Mouse (Mus musculus) ovary, postnatal 10 days (tissue): ENCODE measurements around the gene Fam178b.
A peak's percentile ranks its signal among the peaks of the same experiment; 100 is the strongest.
"Not testable (repeated sequence)": the region's sequence is repeated elsewhere in the genome, so short reads cannot be mapped to it uniquely, and the experiment has no call there.

ENCODE experiments used
- DNase-seq: peaks from one replicate; pipeline ENCODE4 v3.0.0; 2022; ENCODE audit warnings: low spot score

Gene Fam178b

DNA sequence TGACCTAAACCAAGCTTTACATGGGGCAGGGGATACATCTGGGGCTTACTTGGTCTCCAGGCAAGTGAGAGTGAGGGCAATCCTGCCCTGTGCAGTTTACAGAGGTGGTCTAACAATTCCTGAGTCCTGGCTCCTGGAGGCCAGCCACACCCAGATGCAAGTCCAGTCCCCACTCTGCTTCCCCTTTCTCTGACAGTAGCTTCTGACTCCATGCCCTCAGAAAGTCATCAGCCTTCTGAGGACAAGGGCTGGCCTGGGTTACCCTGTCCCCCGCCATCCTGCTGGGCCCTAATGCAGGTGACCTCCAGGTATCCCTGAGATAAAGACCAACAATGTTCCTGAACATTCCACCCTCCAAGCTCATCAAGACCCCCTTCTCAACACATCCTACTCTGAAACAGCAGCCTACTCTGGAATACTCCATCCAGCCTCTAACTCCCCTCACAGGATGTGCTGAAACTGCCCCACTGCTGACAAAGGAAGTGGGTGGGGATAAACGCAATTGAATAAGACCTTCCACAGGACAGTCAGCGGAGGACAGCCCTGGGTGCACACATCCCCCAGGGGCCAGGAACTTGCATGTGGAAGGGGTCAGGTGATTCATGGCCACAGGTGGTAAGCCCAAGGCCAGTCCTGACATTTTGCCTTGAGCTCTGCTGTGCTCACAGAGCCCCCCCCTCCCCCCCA lies 52.8 kb downstream of the Fam178b start:
- DNase-seq, result no peak

DNA sequence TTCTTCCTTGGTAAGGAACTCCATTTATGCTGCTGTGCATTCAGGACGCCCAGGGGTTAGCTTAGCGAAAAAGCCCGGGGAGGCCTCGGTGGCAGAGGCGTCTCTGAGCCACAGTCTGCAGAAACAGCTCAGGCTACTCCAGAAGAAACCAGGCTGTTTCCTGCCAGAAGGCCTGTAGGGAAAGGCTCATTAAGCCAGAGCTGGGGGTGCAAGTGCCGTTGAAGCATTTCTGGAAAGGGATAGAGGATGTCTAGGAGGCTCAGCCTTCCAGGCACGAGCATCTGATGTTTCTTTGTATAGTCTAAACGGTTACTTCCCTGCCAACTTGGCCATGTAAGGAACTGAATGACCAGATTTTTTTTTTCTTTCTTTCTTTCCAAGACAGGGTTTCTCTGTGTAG lies 54.4 kb downstream of the Fam178b start:
- DNase-seq, result no peak

DNA sequence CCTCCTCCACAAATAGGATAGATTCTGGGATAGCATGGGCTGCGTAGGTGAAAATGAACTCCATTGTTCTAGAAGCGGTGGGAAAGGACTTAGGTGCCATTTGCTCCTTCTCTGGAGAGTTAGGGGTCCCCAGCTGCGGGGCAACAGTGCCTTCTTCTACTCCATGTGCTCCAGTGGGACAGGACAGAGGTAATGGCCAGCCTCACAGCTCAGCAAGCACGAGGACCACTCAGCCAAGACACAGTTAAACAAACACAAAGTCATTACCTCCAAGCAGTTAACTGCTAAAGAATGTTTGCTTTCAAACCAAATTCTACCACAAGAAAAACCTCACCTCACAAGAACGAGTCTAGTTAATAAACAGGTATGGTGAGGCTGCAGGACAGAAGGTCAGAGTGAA lies 57.5 kb downstream of the Fam178b start:
- no peak for DNase-seq

DNA sequence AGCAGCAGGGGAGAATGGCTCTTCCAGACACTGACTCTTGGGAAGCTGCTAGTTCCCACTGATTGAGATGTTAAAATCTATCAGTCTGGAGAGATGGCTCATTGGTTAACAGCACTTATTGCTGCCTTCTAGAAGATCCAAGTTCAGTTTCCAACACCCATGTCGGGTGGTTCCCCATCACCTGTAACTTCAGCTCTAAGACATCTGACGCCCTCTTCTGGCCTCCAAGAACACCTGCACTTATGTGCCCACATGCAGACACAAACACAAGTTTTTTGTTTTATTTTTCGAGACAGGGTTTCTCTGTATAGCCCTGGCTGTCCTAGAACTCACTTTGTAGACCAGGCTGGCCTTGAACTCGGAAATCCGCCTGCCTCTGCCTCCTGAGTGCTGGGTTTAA lies 67.0 kb downstream of the Fam178b start:
- not testable (repeated sequence) for DNase-seq

DNA sequence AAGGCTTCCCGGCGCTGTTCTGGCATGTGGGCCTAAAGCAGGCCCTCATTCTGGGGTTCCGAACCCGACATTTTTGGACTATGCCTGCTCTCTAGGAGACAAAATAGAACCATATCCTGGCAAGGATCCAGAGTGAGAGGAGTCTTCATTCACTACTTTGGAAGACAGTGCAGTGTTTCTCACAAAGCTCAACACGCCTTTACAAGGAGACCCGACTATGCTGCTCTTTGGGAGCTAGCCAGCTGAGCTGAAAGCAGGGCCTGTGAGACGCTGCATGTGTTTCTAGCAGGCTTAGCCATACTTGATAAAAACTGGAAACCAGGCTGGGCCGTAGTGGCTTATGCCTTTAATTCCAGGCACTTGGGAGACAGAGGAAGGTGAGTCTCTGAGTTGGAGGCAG lies 67.8 kb downstream of the Fam178b start:
- DNase-seq, result no peak

DNA sequence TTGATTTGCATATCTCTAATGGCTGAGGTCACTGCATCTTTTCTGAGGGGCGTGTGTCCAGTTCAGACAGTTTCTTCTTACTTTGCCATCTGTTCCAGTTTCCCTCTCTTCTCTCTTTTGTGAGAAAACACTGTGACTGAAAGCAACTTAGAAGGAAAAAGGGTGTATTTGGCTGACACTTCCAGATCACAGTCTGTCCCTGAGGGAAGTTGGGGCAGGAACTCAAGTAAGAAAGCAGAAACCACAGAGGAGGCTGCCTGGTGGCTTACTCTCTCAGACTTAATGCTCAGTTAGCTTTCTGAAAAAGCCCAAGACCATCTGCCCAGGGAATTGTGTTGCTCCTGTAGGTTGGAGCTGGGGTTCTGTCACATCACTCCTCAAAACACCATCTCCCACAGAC lies 68.4 kb downstream of the Fam178b start:
- DNase-seq, result no peak

DNA sequence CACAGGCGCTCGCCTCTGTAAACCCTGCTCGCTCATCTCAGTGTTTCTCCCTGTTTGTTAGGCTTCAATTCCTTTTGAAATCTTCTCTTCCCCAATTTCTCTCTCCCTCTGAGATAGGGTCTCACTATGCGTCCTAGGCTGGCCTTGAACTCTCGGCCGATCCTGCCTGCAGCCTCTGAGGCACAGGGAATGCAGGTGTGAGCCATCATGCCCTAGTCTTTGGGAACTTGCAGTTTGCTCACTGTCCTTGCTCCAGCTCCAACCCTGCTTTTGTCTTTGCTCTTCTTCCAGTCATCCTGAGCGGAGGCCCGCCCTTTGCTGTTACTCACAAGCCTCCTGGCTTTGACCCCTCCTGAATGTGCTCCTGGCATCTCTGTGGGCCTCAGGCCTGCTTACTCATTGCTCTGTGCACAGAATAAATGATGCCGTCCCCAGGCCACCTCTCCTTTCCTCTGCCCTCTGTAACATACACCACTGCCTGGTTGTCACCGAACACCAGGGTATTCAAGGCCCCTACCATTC lies 69.5 kb downstream of the Fam178b start:
- no peak for DNase-seq

DNA sequence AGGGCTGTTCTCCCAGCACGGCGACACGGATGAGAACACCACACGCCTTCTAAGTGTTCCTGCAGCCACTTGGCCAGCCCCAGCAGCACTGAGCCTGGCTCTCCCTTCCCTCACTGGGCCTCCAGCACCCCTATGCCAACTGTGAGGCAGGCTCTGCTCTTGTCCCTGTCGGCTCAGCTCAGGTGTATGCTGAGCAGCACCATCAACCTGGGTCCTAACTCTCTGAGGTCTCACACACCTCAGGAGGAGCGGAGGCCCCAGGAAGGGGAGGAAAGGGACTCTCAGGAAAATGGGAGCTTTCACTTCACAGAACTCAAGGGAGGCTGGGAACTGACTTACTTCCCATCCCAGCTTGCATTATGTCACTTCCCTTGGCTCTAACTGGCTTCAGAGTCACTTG lies 70.6 kb downstream of the Fam178b start:
- DNase-seq, result no peak

DNA sequence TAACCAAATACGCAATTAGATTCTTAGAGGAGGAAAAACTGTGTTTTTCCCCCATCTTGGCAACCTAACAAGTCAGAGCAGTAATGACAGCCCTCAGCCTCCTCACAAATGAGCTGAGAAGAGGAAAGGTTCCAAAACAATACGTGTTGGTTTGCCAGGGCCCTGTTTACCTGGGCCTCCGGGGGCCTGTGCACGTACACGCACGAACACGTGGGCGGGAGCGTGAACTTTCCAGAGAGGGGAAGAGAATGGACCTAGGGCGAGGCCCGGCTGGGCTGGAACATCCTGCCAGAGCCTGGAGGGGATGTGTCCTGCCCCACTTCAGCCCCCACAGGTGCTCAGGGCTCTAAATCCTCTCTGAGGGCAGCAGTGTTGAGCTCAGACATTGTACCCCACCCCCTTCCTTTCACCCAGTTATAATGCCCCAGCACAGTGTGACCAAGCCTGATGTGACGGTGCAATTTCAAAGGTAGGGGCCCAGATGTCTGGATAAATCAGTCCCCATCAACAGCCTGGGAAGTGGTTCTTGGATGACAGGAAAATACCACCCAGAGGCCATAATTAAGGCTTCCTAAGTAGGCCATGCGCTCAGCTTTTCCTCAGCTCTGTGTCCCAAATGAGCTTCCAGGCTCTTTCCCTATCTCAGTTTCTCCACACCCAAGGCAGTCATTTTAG lies 71.4 kb downstream of the Fam178b start:
- no peak for DNase-seq

DNA sequence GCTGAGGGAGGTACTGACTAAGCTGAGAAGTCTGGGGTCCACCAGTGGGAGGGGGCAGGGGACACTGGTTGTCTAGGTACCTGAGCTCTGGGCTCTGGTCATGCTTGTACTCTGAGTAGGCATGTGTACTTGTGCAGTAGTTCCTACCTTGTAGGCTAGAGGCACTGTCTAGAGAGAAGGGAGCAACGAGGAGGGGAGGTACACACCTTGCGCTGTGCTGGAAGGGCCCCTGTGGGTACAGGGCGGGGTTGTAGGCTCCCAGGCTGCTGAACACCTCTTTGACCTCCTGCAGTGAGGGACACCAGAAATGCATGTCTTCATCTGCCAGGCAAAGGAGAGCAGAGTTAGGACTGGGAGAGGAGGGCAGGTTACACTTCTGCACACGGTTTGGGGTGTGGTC lies 74.8 kb downstream of the Fam178b start:
- no peak for DNase-seq

DNA sequence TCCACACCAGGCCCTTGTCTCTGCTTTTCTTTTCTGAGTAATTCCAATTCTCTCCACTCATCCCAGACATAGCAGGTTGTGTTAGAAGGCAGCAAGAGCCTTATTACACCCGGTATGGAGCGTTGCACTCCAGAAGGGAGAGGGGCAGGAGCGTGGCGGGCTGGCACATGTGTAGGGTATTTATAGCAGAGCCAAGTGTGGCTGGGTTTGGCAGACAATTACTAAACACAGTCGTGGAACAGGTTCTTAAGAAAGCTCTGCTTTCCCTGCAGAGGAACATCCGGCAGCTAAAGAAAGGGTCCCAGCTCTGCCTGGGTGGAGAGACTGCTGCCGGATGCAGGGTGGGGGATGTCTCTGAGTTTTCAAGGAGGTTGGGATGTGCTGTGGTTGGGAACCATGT lies 76.0 kb downstream of the Fam178b start:
- DNase-seq, result no peak

DNA sequence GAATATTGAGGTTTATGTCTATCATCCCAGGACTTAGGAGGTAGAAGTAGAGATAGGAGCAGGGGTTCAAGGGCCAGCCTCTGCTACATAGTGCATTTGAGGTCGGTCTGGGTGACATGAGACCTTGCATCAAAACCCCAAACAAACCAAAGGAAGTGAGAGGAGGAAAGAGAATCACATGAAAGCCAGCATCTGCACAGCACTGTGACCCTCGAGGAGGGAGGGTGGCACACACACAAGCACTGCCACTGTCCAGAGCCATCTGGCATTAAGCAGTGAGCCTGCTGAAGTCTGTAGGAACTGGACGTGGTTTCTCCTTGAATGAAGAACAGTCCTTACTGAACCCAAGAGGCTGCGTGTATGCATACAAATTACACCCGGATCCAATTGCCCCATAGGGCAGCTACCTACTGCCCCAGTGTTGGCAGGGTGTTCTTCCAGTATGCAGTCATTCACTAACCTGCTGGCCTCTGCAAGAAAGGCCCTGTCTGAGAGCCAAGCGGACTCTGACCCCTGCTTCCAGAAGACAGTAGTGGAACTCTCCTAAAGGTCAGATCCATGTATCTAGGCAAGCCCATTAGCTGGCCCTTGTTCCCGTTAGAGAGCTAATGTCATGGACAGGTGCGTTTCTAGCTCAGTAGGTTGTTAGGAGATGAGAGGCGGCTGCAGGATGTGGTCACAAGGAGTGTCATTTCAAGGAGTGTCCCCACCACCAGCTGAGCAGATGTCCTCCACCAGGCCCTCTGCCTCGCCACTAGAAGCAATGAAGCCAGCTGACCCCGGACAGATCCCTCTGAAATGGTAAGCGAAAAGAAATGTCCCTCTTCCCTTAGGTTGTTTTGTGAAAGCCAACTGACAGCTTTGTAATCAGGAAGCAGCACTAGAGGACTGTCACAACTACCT lies 78.5 kb downstream of the Fam178b start:
- no peak for DNase-seq

DNA sequence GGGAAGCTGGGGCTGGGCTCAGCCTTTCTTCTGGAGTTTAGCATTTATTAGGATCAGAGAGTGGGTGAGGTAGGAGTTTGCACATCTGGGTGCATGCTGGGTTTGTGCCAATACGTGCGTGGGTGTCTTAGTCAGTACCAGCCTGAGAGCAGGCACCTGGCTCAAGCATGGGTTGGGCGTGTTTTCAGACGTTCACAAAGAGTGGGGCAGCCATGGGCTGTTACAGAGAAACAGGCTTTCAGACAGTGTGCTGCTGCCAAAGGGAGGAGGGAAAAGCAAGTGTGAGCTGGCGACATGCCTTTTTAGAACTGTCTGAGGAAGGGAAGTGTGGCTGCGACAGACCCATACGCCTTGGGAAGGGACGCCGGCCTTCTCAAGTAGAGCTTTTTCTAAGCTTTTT lies 79.6 kb downstream of the Fam178b start:
- DNase-seq, result peak; percentile 59

DNA sequence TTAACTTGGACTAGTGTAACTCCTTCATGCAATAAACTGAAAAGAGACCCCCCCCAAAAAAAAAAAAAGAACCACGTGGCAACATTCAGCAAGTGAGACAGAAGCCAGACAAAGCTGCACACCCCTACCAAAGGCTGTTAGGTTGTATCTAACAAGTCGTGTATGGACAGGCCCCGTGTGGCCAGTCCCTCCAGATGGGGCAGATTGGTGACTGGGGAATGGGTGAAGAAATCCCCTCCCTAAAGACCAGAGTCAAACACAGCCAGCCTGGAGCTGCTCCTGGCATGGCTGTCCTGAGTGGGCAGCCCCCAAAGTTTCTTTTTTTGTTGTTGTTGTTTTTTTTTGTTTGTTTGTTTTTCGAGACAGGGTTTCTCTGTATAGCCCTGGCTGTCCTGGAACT lies 80.7 kb downstream of the Fam178b start:
- DNase-seq, result no peak

DNA sequence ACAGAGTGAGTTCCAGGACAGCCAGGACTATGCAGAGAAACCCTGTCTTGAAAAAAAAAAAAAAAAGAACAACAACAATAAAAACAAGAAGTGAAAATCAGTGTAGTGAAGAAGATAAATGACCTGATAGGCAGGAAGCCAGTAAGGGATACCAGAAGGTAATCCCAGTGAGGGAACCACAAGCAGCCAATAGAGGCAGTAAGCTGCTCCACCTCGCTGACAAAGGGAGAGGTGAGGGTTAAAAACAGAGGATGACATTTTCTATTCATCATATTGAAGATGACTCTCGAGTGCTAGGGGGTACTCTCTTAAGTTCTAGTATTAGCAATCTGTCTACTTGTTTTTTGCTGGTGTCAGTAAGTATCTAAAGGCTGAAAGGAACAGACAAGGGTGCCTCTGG lies 84.6 kb downstream of the Fam178b start:
- no peak for DNase-seq

DNA sequence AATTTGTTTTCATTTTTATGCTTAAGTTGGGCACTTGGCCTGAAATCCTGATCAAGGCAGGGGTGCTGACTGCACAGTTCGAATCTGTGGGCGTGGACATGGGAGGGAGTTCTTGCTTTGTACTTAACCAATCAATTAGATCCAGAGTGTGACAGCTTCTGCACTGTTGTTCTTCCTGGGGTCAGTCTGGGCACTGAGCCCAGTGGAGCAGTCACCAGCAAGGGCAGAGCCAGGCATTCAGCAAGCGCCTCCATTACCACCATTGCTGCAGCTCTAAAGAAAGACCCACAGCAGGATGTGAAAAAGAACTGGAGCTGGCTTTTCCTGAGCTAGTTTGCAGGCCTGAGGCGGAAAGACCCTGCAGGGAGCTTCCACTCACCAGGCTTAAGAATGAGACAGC lies 86.9 kb downstream of the Fam178b start:
- peak; percentile 42 for DNase-seq

DNA sequence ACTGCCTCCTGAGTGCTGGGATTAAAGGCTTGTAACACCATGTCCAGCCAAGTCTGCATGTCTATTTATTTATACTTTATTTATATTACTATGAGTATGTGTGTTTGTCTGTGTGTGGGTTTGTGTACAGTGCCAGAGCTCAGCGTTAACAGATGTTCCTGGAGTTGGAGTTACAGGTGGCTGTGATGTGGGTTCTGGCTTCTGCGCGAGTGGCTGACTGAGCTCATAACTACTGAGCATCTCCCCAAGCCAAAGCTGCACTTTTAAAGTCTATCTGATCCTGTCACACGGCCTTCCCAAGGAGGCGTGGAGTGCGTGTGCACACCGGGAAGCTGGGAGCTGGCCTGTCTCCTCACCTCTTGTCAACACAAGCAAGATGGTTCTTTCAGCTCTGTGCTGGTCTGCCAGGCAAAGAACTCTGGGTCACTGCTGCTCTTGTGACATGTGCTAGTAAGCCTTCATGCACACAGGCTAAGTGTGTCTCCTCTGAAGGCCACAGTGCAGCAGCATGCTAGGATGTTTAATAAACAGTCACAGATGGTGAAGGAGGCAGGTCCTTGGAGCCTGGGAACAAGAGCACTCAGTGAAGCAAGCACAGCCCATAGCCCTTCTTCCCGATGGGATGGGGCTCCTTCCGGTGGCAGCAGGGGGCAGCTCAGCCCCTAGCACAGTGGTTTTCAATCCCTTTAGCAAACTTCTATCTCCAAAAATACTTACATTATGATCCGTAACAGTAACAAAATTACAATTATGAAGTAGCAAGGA lies 87.6 kb downstream of the Fam178b start:
- no peak for DNase-seq

DNA sequence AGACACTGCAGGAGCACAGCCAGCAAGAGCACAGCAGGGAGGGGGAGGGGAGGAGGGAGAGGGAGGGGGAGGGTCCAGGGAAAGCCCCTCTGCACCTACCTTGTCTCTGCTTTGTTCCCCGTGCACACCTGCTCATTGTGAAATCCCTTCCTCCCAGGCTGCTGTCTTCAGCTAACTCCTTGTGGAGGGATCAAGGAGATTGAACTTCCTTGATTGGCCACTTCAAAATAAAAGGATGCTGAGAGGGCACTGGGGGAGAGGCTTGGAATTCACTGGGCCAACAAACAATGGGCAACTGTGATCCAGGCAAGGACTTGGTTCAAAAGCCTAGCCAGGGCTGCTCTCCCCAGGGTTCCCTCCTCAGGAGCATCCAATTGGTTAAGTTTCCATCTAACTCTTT lies 89.9 kb downstream of the Fam178b start:
- DNase-seq, result no peak

DNA sequence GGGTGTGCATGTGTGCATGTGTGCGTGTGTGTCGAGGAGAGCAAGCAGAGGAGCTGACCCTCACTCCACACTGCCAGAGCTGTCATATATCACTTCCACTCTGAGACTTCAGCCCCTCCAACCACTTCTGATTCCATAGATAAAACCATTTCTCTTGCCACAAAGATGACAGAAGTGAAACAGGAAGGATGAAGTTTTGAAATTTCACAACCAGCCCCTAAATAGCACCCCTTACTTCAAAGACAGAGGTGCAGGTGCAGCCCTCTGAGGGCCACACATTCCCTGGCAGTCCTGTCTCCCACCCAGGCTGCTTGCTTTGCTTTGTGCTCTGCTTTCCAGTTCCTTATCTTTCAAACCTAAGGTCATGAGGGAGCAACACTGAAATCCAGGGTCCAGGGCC lies 91.6 kb downstream of the Fam178b start:
- DNase-seq, result no peak

DNA sequence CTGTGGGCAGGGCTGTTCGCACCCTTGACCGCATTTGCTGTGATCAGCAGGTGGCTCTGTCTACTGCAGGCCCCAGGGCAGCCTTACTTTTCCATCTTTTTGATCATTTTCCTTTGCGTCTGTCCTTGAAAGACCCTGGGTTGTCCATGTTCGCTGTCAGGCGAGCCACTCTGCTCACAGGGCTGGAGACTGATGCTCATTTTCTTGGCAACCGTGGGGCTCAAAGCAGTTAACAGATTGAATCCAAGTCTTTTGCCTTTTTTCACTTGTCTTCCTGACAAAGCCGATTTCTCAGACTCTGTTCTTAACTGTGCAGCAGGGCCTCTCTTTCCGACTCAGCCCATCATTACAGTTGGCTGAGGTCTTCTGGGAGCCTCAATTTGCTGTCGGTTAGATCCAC lies 92.3 kb downstream of the Fam178b start:
- no peak for DNase-seq

DNA sequence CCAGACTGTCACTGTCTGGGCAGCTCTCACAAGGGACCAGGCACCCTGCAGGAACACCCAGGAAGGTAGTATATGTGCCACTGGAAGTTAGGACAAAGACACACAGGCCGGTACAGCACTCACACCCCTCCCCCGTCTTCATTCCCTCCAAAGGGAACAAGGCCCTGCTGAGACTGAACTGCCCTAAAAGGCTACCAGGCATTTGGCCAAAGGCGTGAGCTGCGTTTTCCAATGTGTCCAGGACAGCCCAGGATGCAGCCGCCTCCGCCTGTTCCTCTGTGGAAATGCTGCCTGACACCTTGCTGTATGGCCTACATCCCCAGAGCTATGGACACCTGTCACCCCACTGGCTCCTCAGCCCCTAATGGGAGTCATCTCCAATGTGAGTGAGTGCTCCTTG lies 93.5 kb downstream of the Fam178b start:
- DNase-seq, result no peak
